Mouse (Mus musculus): ENCODE results near the gene Clns1a.

Clns1a gene

GRCm38 (mm10) chr7:97696506-97697254 lies at the start of gene Clns1a:
Gene Clns1a (plus strand): TSS chr7:97696634.
- peak; percentile 92 for DNase-seq

- DNase-seq = no peak
These were observed 48.8 kb upstream of the Clns1a start for GRCm38 (mm10) chr7:97647656-97648055.

DNA sequence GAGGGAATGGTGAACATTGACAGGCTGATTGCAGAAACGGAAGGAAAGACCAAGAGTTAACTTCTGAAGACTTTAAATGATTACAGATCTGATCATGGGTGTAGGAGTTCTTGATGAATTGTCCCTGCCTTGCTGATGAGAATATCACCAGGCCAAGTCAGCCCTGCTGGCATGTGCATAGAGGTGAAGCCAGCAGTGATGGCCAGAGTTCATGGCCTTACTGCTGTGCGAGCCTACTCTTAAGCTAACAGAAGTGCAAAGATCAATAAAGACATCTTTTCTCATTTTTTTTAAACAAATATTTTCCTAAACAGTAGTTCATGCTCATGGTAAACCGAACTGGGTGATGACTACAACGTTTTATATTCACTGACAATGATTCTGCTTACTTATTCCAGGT lies 45.7 kb upstream of the Clns1a start:
- no peak for DNase-seq

DNA sequence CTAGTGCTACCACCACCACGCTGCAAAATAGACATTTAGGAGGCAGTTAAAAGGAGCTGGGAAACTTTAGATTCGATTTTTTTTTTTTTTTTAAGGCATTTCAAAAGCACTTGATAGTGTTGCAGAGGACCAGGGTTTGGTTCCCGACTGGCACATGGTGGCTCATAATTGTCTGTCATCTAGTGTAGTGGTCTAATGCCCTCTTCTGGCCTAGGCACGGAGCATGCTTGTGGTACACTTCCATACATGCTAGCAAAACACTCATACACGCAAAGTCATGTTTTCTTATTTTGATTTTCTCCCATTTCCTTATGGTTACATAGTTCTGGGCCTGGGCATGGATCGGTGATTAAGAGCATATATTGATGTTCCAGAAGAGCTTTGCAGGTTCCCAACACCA lies 40.3 kb upstream of the Clns1a start:
- no peak for DNase-seq

- DNase-seq = no peak
These were observed 34.8 kb upstream of the Clns1a start for GRCm38 (mm10) chr7:97661634-97662033.

DNA sequence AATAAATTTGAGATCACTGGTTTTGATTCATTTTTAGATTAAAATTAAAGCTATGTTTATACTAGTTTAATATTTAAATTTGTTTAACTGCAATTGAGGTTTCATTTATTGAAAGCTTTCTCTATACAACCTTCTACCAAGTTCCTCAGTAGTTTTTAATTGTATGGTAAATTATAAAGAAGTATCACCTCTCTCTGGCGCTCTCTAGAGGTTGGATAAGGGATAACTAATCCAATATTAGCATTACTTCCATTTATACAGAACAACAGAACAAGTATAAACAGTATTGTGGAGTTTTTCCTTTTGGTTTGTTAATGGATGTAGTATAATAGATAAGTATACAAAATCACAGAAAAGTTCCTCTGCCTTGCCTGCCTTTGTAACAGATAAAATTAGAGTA lies 17.2 kb upstream of the Clns1a start:
- no peak for DNase-seq

- DNase-seq = no peak
These were observed 8.6 kb upstream of the Clns1a start for GRCm38 (mm10) chr7:97687831-97688230.

DNA sequence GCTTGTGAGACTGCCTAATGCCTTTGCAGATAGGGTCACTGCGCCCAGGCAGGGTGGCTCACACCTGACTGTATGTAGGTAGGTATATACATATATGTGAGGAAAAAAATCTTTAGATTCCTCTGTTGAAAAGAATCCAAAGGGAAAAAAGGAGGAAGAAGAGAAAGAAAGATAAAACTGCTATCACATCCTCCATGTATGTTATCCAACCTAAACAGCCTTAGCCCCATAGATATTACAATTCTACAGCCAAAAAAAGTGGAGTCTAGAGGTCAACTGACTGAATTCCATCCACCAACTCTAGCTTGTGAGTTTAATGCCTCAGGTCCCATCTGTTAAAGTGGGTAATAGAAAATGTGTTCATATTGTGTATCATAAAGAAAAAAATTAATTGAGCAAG lies 993 bp upstream of the Clns1a start:
- DNase-seq = no peak

DNA sequence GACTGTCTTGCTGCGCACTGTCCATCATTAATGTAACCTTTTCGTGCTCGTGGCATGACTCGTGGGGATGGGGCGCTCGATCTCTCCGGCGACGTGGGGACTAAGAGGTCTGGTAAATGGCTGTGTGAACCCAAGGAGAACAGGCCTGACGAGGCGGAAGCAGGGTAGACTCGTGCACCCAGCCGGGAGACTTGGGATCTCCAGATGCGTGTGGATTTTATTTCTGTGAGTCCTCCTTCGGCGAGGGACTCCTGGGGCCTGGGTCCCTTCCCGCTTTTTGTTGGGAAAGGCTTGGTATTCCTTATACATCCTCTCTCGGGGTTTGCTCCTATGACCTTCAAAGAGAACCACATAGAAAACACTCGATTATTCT lies 315 bp upstream of the Clns1a start:
- peak; percentile 39 for DNase-seq

- no peak for DNase-seq
These were observed 3.7 kb downstream of the Clns1a start for GRCm38 (mm10) chr7:97700173-97700572.

DNA sequence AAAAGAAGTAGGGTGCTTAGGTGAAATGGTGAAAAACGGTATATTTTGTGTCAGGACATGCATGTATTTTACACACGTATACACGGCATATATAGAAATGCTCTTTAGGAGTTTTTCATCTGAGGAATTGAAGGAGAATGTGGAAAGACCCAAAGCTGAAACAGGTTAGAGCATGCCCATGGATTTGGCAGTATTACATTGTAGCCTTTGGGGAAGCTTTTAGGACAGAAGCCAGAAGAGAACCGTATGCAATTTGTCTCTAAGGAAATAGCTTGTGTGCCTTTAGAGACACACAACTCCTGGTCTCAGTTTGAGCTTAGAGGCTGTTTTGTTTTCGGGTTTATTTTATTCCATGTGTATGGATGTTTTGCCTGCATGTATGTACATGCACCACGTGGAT lies 4.7 kb downstream of the Clns1a start:
- no peak for DNase-seq

DNA sequence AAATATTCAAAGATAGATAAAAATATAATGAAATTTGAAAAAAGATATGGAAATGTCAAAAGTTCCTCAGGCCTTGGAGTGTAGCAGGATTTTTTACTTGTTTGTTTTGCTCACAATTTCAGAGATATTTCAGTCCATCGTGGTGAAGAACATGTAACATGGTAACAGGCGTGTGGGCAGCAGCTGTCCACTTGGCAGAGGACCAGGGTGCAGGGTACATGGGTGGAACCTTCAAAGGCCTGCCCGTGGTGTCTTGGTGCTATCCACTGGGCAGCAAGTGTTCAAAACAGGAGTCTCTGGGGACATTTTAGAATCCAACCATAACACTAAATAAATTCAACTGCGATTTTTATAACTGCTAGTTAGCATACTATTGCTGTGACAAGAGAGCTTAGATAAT lies 10.7 kb downstream of the Clns1a start:
- DNase-seq = no peak

DNA sequence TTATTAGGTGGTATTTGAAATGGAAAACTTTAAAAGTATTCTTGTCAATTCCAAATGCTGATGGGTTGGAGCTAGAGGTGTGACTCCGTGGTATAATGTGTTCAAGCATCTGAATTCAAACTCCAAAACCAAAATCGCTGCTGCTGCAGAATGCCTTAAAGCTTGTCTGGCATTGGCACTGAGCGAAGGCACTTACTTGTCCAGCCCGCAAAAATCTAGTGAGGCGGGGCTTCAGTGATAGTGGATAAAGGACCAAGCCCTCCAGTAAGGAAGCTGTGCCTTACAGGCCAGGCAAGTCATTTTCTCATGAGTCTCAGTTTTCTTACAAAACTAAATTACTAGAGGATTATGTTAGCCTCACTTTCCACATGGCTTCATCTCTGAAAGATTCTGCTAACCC lies 11.4 kb downstream of the Clns1a start:
- DNase-seq = no peak

GRCm38 (mm10) chr7:97709204-97709603 lies 12.8 kb downstream of the Clns1a start:
- no peak for DNase-seq

DNA sequence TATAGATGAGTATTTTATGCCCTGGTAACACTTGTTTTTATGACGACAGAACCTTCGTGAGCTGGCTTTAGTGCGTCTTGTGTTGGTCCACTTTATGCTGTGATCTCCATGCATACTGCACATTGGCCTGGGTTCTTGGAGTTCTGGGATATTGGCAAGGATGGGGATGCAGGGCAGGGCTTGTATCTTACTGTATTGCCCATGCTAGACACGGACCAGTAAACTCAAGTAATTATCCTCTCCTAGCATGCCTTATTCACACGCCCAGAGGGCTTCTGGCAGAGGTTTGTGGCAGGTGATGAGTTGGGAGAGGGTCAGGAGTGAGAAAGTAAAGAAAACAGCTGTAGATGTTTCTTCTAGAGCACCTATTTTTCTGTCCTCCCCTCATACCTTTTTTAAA lies 18.2 kb downstream of the Clns1a start:
- no peak for DNase-seq

DNA sequence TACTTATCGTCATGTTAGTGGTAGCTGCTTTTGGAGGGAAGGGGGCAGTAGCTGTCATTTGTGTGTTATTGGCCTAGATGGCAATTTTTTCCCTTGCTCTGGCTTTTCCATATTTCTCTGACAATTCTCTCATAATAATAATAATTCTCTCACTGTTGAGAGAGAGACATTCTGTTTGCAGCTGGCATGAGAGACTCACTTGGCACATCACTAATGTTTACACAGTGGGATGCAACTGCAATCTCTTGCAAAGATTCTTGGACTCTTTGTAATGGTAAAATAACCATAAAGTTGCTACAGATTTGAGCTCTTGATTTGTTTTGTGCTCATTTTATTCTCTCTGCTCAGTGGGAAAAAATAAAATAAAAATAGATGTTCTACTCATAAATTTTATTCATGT lies 20.9 kb downstream of the Clns1a start:
- no peak for DNase-seq

GRCm38 (mm10) chr7:97719078-97719477 lies 22.6 kb downstream of the Clns1a start:
- no peak for DNase-seq

GRCm38 (mm10) chr7:97720109-97720508 lies 23.7 kb downstream of the Clns1a start:
- peak; percentile 72 for DNase-seq

- DNase-seq = peak; percentile 71
These were observed 26.0 kb downstream of the Clns1a start for GRCm38 (mm10) chr7:97722278-97722918.

- peak; percentile 78 for DNase-seq
These were observed 27.5 kb downstream of the Clns1a start for GRCm38 (mm10) chr7:97723646-97724538.

DNA sequence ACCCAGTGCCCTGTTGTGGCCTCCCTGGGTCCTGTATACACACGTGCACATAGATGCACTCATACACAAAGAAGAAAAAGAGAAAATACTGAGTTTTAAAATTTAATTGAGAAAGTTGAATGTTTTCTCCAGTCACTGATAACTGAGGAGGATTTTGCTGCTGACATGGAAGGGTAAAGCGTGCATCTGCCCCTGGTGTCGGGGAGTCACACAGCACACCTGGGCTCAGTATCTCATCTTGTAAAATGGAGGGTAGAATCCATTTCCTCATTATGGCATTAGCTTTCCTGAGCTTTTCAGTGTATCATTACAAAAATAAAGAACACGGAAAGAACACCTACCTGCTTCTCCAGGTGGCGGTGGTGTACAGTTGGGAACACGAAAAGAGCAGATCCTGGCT lies 29.0 kb downstream of the Clns1a start:
- peak; percentile 65 for DNase-seq

DNA sequence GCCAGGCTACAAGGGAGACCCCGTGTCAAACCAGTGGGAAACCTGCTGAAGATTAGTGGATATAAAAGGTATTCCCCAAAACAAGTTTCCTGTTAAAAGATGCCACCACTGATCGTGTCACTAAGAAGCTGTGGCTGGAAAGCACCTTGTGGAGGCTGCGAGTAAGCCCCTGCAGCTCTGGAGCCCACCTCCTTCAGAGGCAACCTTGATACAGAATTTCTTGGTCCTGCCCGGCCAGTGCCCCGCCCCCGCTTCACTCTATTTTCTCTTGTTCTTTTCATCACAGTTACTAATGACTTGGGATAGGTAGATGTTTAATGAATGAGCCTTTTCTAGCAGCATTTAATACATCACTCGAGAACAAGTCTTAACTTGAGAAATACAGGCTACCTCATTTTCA lies 29.6 kb downstream of the Clns1a start:
- DNase-seq = peak; percentile 58

GRCm38 (mm10) chr7:97726778-97727177 lies 30.3 kb downstream of the Clns1a start:
- DNase-seq = peak; percentile 66
